Mouse (Mus musculus) heart, postnatal 25 days (tissue): ENCODE data around the gene Camk1d. TPM values are rescaled to one million over a fixed set of nuclear protein-coding genes. Genes with fewer than 3 reads are reported as not detected.

Experiments
- DNase-seq: peaks from one replicate; pipeline ENCODE4 v3.0.0; 2022; ENCODE audit warnings: low spot score
- intact Hi-C: fragments of 180-260 bp; cut with DNase I; formaldehyde crosslinking; loops from one replicate; pipeline ENCODE4 v1.15.1; 2025
- total RNA-seq, 2 experiments: library from RNA; stranded (reverse); gene quantifications; 2 replicates each; pipeline ENCODE4 v1.2.3; 2021

The Camk1d gene
- total RNA-seq, 2 experiments from 2014 or later, result 4.6 to 5.3 TPM

DNA sequence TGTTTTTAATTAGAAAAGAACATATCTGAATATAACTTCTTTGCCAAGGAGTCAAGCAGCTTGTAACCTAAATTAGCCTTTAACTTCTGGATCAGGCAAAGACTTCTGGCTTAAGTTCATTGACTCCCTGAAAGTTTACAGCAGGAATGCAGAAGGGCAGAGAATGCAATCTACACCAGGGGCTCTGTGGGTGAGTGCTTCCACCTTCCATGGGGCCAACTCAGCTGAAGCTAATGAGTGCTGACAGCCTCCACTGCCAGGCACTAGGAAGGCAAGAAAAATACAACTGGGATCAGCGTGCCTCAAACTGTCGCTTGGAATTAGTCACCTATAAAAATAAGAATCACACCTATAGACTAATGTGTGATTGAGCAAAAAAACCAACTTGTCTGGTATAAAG is 199.2 kb downstream of the Camk1d start:
- no peak for DNase-seq
- intact Hi-C loops, result no loop called here

DNA sequence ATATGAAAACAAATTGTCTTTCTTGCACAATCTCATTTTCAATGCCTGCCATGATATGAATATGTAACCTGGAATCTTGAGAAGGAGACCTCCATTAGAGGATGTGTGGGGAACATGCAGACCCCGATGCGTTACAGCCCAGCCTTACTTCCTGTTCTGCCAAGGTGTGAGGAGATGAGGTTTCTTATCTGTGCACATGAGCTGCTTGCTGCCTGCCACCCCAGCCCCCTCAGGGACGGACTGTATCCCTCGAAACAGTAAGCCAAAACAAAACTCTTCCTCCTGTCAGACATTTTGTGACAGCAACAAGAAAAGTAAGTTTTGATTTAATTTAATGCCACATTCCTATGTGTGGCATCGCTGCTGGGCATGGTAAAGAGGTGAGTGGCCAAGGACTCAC is 200.2 kb downstream of the Camk1d start:
- intact Hi-C loops, result no loop called here
- no peak for DNase-seq

DNA sequence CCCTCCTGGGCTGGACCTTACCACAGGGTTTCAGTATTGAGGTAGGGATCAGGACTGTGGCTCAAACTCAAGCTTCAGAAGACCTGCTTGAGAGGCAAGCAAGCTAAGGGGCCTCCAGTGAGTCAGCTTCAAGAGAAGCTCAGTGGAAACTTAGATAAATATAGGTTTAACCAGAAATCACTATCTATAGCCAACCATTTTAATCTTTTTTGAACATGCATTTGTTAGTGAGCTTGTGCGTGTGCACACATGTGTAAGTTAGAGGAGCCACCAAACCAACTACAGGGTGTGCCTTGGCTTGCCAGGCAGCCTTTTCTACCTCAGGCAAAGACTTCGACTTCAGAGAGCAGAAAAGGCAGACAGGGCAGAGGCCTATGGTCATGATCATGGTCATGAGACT is 200.7 kb downstream of the Camk1d start:
- intact Hi-C loops, result no loop called here
- DNase-seq, result no peak

DNA sequence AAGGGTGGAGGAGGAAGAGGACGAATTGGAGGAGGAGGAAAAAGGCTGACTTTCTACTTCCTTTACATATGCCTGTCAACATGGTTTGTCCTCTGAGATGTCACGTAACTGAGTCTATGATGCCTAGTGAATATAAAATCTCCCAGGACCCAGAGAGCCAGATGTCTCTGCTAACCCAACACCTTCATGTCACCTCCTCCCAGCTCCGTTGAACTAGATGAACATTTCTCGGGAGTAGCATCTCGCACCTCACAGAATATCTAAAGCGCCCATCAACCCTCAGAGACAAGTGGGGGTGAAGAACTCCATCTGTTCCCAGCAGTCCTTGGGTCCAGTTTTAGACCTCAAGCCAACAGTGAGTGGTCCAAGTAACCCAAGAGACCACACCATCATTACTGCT is 204.3 kb downstream of the Camk1d start:
- DNase-seq, result no peak
- intact Hi-C loops, result no loop called here

DNA sequence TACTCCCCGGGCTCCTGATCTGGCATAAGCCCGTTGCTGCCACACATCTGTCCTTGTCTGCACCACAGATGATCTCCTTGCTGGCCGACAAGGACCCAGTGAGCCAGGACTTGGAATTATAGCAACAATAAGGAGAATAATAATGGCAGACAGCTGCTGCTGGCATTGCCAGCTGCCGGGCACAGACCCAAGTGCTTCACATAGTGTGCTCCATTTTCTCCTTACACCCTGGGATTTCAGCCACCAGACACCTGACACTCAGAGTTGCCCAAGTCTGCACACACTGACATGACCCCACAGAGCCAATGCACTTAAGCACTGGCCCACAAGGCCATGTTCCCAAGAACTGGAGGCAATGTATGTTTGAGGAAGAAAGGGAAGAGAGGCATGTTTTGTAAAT is 214.7 kb downstream of the Camk1d start:
- no peak for DNase-seq

DNA sequence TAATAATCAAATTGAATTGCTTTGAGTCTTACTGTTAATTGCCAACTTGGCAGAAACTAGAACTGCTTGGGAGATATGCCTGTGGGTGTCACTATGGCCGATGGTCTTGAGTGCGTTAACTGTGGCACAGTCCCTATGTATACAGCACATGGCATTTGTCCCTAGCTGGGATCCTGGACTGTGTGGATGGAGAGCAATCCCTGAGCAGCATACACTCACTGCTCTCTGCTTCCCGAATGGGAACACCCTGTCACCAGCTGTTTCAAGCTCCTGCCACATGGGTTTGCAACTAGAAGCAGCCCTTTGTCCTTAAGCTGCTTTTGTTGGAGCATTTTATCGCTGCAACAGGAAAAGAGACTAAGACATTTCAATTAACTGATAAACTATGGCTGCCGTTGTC is 224.4 kb downstream of the Camk1d start:
- no peak for DNase-seq
- intact Hi-C loops, result no loop called here

More for the DNA sequence above, 214.7 kb downstream of the Camk1d start:
- intact Hi-C loops, result no loop called here

DNA sequence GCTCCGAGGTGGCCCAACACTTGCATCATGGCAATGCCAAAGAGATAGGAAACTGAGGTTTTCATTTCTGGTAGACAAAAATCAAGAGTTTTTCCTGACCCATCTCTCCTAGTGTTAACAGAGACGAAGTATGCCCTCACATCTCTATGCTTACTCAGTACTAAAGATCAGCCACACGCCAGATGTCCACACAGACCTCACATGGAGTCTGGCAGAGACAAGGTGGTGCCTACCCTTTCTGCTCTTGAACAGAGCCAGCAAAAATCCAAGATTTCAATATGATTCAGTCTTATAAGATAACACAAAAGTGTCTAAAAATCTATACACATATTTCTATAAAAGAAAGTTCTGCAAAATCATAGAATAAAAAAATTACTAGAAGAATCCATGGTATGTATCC is 227.0 kb downstream of the Camk1d start:
- DNase-seq, result no peak
- intact Hi-C loops, result no loop called here

DNA sequence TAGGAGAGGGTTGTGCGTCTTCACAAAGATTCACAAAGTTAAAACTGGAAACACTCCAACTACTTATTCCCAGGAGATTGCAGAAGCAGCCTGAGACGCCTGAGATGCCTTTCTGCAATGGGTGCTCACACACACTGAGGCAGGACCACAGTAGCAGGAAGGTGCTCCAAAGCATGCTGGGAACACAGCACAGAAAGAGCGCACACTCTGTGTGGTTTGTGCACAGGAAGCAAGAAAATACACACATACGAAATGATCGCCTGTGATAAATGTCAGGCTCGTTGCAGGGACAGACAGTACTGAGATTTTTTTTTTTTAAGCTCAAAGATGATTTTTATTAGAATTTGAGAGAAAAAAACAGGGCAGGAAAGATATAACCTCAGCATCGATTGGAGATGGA is 227.7 kb downstream of the Camk1d start:
- intact Hi-C loops, result no loop called here

DNA sequence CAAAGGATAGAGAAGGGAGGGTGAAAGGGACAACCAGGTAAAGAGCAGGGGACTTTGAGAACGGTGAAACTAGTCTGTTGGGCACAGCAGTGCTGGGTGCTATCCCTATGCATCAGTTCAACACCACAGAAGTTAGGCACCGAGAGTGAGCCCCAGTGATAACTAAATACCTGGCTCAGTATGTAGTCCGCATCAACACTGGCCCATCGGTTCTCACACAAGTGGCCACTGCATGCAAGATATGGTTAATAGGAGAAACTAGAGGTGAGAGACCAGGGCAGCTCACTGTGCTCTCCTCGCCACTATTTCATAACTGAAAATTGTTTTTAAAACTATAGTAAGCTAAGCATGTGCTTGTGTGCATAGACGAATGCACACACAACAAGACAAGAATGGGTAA is 228.5 kb downstream of the Camk1d start:
- no peak for DNase-seq
- intact Hi-C loops, result no loop called here

More for the DNA sequence above, 227.7 kb downstream of the Camk1d start:
- DNase-seq, result no peak

DNA sequence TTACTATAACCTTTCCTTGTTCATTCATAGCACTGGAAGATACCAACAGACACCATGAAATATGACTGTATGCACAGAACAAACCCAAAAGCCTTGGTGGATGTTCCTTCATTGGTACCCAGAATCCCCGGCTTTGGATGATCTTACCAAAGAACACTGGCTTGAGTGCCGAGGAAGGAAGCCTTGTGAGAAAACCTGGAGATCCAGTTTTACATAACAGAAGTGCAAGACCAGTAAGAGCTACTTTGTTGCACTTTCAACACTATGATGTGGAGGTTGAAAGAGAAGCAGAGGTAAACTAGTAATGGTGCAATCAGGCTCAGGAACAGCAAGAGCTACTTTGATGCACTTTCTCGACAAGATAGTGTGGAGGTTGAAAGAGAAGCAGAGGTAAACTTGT is 234.4 kb downstream of the Camk1d start:
- intact Hi-C loops, result no loop called here
- no peak for DNase-seq

DNA sequence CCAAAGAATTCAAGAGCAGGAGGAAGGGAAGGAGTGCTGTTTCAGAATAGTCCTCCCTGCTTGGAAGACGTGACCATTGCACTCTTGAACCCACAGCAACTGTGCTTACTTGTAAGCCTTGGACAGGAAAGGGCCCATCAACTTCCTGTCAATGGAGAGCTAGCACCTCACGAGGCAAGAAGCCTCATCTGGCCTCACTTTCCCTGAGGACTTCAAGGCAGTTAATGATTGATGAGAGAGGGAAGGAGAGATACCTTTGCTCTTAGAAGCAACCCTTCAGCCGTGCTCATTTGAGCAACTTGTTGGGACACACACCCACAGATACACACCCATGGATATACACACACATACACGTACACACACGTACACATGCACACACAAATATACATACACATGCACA is 235.6 kb downstream of the Camk1d start:
- intact Hi-C loops, result no loop called here
- DNase-seq, result no peak

DNA sequence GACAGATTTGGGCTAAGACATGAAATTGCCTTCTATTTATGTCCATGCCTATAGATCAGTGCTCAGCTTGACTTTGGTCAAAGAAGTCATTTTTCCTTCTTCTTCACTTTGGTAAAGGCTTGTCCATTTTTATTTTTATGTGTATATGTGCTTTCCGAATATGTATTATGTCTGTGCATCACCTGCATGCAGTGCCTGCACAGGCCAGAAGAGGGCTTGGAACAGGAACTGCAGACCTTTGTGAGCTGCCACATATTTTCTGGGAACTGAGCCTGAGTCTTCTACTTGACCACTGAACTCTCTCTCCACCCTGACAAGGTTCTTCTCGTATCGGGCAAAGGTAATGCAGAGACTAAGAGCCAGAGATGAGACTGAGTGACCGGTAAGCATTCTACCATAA is 236.1 kb downstream of the Camk1d start:
- intact Hi-C loops, result no loop called here
- DNase-seq, result no peak

DNA sequence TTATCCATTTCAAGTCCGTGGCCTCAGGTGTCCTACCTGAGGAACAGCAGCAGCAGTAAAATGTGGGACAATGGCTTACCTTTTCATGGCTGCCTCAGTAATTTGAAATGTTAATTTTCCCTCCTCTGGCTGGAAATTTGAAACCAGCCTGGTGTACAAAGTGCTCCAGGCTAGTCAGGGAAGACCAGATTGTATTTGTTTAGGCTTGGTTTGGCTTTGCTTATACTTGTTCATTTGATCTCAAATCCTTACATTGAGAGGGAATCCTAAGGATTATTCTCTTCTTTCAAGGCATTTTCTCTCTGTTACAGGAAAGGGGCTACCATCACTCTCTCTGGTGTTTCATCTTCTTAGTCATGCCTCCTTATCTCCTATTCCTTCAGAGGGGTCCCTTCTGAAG is 236.8 kb downstream of the Camk1d start:
- no peak for DNase-seq

DNA sequence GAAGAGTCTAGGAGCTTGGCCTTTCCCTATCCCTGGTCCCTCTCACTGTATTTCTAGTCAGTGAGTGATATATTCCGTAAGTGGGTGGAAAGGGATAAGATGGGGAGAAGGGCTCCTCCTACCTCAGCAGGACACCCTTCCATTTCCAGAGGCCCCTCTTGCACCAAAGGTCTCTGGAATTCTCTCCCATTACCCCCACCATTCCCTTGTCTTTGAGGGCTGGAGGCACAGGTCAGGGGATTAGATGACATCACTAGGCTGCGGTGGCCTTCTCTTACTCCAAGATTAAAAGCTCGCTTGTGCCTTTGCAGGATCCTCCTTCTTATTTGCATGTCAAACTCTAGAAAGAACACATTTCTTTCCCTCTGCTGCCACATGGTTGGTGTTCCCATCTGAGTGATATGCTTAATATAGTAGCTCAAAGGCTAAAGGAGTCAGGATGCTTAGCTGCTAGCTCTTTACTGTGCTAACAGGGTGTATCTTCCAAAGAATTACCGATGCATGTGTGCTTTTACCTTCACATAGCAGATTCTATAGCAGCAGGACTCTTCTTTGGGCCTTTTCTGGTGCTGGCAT is 244.9 kb downstream of the Camk1d start:
- intact Hi-C loops, result no loop called here
- no peak for DNase-seq

More for the DNA sequence above, 236.8 kb downstream of the Camk1d start:
- intact Hi-C loops, result no loop called here

DNA sequence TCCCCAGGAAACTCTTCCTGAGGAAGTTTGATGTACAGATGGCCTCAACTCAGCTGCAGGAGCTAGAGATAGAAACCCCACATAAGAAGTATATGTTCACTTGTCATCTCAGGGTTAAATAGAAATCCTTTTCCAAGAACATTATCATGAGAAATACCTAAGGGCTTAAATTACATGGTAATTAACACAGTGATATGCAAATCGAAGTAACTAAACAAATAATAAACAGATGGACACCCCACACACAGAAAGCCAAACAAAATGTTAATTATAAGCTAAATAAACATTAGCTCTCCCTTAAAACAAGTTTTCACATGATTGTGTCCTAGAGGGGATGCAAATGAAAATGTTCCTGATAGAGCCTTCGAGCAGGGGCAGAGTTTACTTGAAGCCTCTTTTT is 246.8 kb downstream of the Camk1d start:
- intact Hi-C loops, result no loop called here
- no peak for DNase-seq

DNA sequence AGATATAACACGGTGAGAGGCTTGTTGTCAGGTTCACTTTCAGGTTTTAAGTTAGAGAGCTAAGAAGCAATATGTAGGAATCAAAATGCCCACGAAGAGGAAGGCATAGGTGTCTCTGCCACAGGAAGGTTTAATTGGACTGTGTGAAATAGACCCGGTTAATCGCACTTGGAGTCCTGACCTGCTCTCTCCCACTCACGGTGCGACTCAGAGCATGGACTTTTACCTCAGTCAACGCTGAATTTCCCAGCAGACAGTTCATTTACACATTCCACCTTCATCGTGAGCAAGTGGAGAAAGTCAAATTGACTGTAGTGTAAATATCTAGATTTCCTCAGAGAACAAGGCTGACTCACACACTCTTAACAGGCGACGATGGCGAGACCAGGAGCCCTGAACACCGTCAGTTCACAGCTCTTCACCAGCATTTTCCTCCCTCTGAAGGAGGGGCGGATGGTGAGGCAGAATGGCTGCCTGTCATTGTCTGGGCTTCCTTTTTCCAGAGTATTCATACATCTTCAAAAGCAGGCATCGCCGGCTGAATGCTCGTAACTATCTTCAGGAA is 255.6 kb downstream of the Camk1d start:
- intact Hi-C loops, result no loop called here
- no peak for DNase-seq

DNA sequence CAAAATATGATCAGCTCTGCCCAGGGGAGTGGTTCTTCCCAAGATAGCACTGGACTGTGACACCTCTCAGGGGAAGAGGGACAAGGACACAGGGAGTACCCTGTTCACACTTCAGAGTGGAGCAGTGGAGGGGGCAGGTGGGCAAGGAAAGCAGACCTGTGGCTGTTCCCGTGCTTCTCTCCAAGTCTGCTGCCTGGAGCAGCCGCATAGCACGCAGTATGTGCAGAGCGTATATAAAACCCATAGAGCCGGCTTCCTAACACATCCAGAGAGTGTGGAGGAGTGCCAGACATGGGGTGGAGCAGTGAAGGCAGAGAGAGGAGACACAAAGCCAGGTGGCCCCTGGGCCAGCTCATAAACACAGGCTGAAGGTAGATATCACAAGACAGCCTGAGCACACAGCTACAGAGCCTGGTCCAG is 256.2 kb downstream of the Camk1d start:
- DNase-seq, result no peak
- intact Hi-C loops, result no loop called here

DNA sequence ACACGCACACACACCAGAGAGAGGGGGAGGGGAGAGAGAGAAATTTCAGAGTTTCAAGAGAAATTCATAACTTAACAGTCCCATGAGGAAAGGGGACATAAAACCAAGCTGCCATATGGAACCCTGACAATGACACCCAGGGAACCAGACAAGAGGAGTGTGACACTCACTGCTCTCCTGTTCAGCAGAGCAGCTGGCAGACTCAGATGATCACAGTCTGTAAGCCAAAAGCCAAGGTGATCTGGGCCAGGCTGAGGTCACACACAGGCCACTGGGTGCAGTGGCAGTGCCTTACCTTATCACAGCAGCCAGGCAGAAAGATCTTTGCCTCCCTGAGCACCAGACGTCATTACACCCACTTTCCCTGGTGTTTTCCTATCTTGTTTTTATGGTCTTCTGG is 258.2 kb downstream of the Camk1d start:
- intact Hi-C loops, result no loop called here
- DNase-seq, result no peak

DNA sequence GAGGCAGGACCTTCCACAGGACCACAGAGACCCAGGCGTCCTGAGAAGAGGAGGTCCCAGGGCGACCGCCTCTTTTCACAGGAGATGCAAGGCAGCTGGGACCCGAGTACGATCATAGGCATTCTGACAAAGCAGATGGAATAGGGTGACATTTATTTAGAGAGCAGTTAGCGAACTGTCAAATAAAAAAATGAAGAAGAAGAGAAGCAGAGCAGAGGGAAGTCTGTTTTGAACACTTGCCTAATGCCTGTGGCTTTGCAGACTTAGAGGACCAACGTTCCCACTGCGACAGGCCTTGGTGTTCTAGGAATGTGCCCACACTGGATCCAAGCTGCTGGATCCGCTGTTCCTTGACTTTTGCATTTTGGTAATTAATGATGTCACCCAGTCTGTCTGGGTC is 259.5 kb downstream of the Camk1d start:
- no peak for DNase-seq
- intact Hi-C loops, result no loop called here

DNA sequence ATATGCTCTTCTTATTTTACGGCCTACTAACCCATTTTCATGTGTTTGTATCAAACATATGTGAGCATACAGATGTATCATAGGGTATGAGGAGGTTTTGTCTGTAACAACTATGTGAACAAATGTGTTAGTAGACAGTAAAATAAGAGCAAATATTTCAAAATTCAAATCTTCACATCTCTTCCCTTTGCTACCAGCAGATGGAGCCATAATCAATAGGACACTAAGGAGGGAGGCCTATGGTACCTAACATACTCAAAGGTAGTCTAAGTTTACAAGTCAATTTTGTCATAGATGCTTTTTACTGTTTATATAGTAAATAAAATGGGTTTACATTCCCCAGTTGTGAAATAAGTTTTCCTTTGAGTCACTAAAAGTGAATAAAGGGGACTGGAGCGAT is 262.7 kb downstream of the Camk1d start:
- intact Hi-C loops, result loop anchor here (1.0 to 2.0 kb wide), 2 partner anchors 265 to 319 kb away; no protein-coding TSS in a partner anchor
- no peak for DNase-seq

DNA sequence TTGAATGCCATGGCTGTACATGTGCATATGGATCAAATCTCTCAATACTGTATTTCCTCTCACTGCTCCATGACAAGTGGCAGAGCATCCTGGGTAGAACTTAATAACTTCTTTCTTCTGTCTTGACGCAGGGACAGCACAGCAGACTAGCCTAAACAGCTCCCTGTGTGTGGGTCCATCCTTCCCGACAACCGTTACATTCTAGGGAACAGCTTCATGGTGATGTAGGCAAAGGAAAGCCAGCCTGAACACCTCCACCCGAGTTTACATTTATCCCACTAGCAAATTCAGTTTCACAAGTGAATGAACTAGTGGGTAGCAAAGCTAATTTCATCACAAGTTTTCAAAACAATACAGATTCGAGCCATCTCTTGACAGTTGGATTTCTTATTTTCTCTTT is 269.0 kb downstream of the Camk1d start:
- DNase-seq, result no peak
- intact Hi-C loops, result no loop called here

DNA sequence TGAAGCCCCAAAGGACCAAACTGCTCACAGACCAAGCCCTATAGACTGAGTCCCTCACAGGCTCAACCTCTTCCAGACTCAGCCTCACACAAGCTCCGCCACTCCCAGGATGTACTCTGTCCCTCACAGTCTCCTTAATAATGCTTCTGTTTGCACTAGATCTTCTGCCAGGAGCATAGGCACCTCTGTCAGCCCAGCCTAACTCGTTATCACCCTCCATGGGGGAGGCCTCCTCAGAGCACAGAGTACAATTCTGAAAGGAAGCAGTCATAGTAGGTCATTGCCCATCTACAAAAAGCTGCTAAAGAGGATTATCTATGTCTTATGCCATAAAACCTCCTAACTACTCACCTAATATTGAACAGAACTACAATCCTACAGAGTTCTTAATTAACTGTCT is 276.6 kb downstream of the Camk1d start:
- DNase-seq, result no peak
- intact Hi-C loops, result no loop called here
